Mouse (Mus musculus): ENCODE measurements around the gene Mettl15. TPM values are rescaled to one million over a fixed set of nuclear protein-coding genes. Genes with fewer than 3 reads are reported as not detected.

Gene Mettl15
- total and polyA plus RNA-seq, 3 experiments, result 3.1 to 5.3 TPM; not detected in 1

GRCm38 (mm10) chr2:109130718-109131117 lies 149.8 kb downstream of the Mettl15 start:
- TF ChIP-seq USF2 (IDR thresholded peaks at IDR 0.05; ENCODE audit: borderline replicate concordance in 1 of 2, insufficient read depth in 1 of 2, low read depth in 1 of 2, low read length in 2 of 2) (no peak), TBP (IDR thresholded peaks at IDR 0.05; ENCODE audit: low read depth, low read length) (no peak), CHD2 (IDR thresholded peaks at IDR 0.05; ENCODE audit: low read length) (no peak), MAX (IDR thresholded peaks at IDR 0.05; ENCODE audit: low read length) (no peak), UBTF (IDR thresholded peaks at IDR 0.05; ENCODE audit: borderline replicate concordance, insufficient read depth, low read depth, low read length) (no peak), ZMIZ1 (IDR thresholded peaks at IDR 0.05; ENCODE audit: low read depth, low read length) (no peak), POLR2A (IDR thresholded peaks at IDR 0.05; ENCODE audit: control insufficient read depth in 1 of 2, insufficient read depth in 1 of 2, low read depth in 1 of 2, low read length in 2 of 2, poor library complexity in 1 of 2) (no peak), ZKSCAN1 (IDR thresholded peaks at IDR 0.05; ENCODE audit: low read depth, low read length) (no peak), E2F4 (IDR thresholded peaks at IDR 0.05; ENCODE audit: borderline replicate concordance, low read depth, low read length) (no peak), BHLHE40 (IDR thresholded peaks at IDR 0.05; ENCODE audit: borderline replicate concordance, low read depth, low read length) (no peak), MYB (IDR thresholded peaks at IDR 0.05; ENCODE audit: low read depth, low read length) (no peak), ELF1 (IDR thresholded peaks at IDR 0.05; ENCODE audit: low read depth, low read length) (no peak), RCOR1 (IDR thresholded peaks at IDR 0.05; ENCODE audit: low read depth, low read length) (no peak), HCFC1 (IDR thresholded peaks at IDR 0.05; ENCODE audit: low read depth, low read length) (no peak), ETS1 (IDR thresholded peaks at IDR 0.05; ENCODE audit: low read depth, low read length) (no peak), SIN3A (IDR thresholded peaks at IDR 0.05; ENCODE audit: low read length) (no peak), MAFK (IDR thresholded peaks at IDR 0.05; ENCODE audit: borderline replicate concordance, low read depth, low read length) (no peak), KAT2A (conservative IDR thresholded peaks at IDR 0.05; ENCODE audit: low read depth, low read length) (no peak), USF1 (IDR thresholded peaks at IDR 0.05; ENCODE audit: low read depth, low read length) (no peak), MYC (IDR thresholded peaks at IDR 0.05; ENCODE audit: low read depth, low read length) (no peak)
- H3K9me3 ChIP-seq (replicated peaks; ENCODE audit: insufficient read depth, low read length), result no peaks in the 10 kb centered on the region
- DNase-seq (ENCODE audit: low read depth, low spot score), result no peak

DNA sequence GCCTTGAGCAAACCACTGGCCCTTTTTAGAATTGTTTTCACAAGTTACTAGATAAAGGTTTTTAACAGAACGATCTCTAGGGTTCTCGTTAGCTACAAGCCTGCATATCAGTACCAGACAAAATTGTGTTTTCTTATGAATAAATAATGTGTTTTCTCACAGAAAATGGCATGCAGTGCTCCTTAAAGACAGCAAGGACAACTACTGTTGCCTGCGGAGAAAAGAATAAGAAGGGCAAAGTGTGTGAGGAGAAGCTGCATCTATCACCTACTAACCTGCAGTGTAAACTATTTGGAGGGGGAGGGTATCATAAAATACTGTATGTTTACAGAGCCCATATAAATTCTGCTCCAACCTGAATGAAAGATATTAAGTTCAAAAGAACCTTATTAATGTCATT lies 150.6 kb downstream of the Mettl15 start:
- H3K79me2 ChIP-seq (ENCODE audit: control insufficient read depth, insufficient read depth, low read length, poor library complexity), result no peaks in the 10 kb centered on the region
- no peak overlapping the region for H3K4me3 ChIP-seq (ENCODE audit: control insufficient read depth in 1 of 2, insufficient read depth in 1 of 2, low read depth in 2 of 2, low read length in 2 of 2)

More at GRCm38 (mm10) chr2:109130718-109131117, 149.8 kb downstream of the Mettl15 start:
- H3K4me1 ChIP-seq (ENCODE audit: control insufficient read depth in 1 of 2, insufficient read depth in 2 of 2, low read length in 2 of 2), result no peaks in the 10 kb centered on the region
- no peaks in the 10 kb centered on the region for H3K79me2 ChIP-seq (ENCODE audit: control insufficient read depth, insufficient read depth, low read length, poor library complexity)
- no peak overlapping the region for H3K27ac ChIP-seq (ENCODE audit: control insufficient read depth, low read depth, low read length)
- no peaks in the 10 kb centered on the region for H3K27me3 ChIP-seq (ENCODE audit: control insufficient read depth in 1 of 2, insufficient read depth in 2 of 2, low read length in 2 of 2)
- H3K4me3 ChIP-seq (ENCODE audit: control insufficient read depth in 1 of 2, insufficient read depth in 1 of 2, low read depth in 2 of 2, low read length in 2 of 2), result no peak overlapping the region
- no peak overlapping the region for H3K9ac ChIP-seq (ENCODE audit: control insufficient read depth, low read depth, low read length, poor library complexity, severe bottlenecking)
- no peaks in the 10 kb centered on the region for H3K36me3 ChIP-seq (ENCODE audit: control insufficient read depth in 1 of 2, insufficient read depth in 2 of 2, low read length in 2 of 2)

More for the DNA sequence above, 150.6 kb downstream of the Mettl15 start:
- Histone ChIP-seq H3K9ac (ENCODE audit: control insufficient read depth, low read depth, low read length, poor library complexity, severe bottlenecking) (no peak overlapping the region), H3K9me3 (replicated peaks; ENCODE audit: insufficient read depth, low read length) (no peaks in the 10 kb centered on the region), H3K4me1 (ENCODE audit: control insufficient read depth in 1 of 2, insufficient read depth in 2 of 2, low read length in 2 of 2) (no peaks in the 10 kb centered on the region), H3K27me3 (ENCODE audit: control insufficient read depth in 1 of 2, insufficient read depth in 2 of 2, low read length in 2 of 2) (no peaks in the 10 kb centered on the region), H3K36me3 (ENCODE audit: control insufficient read depth in 1 of 2, insufficient read depth in 2 of 2, low read length in 2 of 2) (no peaks in the 10 kb centered on the region), H3K27ac (ENCODE audit: control insufficient read depth, low read depth, low read length) (no peak overlapping the region)
- no peak for DNase-seq (ENCODE audit: low read depth, low spot score)
- TF ChIP-seq ZMIZ1 (IDR thresholded peaks at IDR 0.05; ENCODE audit: low read depth, low read length) (no peak), MEF2A (IDR thresholded peaks at IDR 0.05; ENCODE audit: extremely low read depth, insufficient replicate concordance, low read depth, low read length, poor library complexity, severe bottlenecking) (no peak), MAFK (IDR thresholded peaks at IDR 0.05; ENCODE audit: borderline replicate concordance, low read depth, low read length) (no peak), E2F4 (IDR thresholded peaks at IDR 0.05; ENCODE audit: borderline replicate concordance, low read depth, low read length) (no peak), EP300 (IDR thresholded peaks at IDR 0.05; ENCODE audit: low read depth in 1 of 2, low read length in 2 of 2) (no peak), ETS1 (IDR thresholded peaks at IDR 0.05; ENCODE audit: low read depth, low read length) (no peak), USF2 (IDR thresholded peaks at IDR 0.05; ENCODE audit: borderline replicate concordance in 1 of 2, insufficient read depth in 1 of 2, low read depth in 1 of 2, low read length in 2 of 2) (no peak), MYB (IDR thresholded peaks at IDR 0.05; ENCODE audit: low read depth, low read length) (no peak), MXI1 (IDR thresholded peaks at IDR 0.05; ENCODE audit: low read depth, low read length) (no peak), CHD2 (IDR thresholded peaks at IDR 0.05; ENCODE audit: low read length) (no peak)
